Mouse (Mus musculus): ENCODE measurements around the gene Fam160a2. TPM values are rescaled to one million over a fixed set of nuclear protein-coding genes. Genes with fewer than 3 reads are reported as not detected.

Fam160a2 gene
- polyA plus RNA-seq, 1 experiment, result 41.3 TPM

Other genes starting within 250 kb of the Fam160a2 start
- gene Olfr684, start 236.4 kb downstream of the Fam160a2 start, polyA plus RNA-seq (2012; rRNA removed), result 0.11 TPM in 1 of 2 replicates, not detected in the other
- gene Olfr685, start 214.0 kb downstream of the Fam160a2 start, polyA plus RNA-seq (2012; rRNA removed), result 0.06 TPM in 1 of 2 replicates, not detected in the other
- gene Olfr686, start 192.6 kb downstream of the Fam160a2 start, polyA plus RNA-seq (2012; rRNA removed), result 0.04 TPM in 1 of 2 replicates, not detected in the other
- not detected in 2 replicates for gene Olfr688, start 112.0 kb downstream of the Fam160a2 start, polyA plus RNA-seq (2012; rRNA removed)
- not detected in 2 replicates for gene Olfr689, start 88.9 kb downstream of the Fam160a2 start, polyA plus RNA-seq (2012; rRNA removed)
- gene Olfr690, start 66.0 kb downstream of the Fam160a2 start, polyA plus RNA-seq (2012; rRNA removed), result 0.30 and 1.3 TPM in 2 replicates
- gene Olfr691, start 57.8 kb downstream of the Fam160a2 start, polyA plus RNA-seq (2012; rRNA removed), result 0.44 and 1.2 TPM in 2 replicates
- not detected in 2 replicates for gene Olfr692, start 31.8 kb downstream of the Fam160a2 start, polyA plus RNA-seq (2012; rRNA removed)
- gene Gm5901, start 25.0 kb downstream of the Fam160a2 start, polyA plus RNA-seq (2012; rRNA removed), result 0.08 TPM in 1 of 2 replicates, not detected in the other
- 1.5 and 1.8 TPM in 2 replicates for gene Cnga4, start 4.5 kb upstream of the Fam160a2 start, polyA plus RNA-seq (2012; rRNA removed)
- gene Cckbr, start 25.7 kb upstream of the Fam160a2 start, polyA plus RNA-seq (2012; rRNA removed), result 72.2 and 80.3 TPM in 2 replicates
- 30.1 and 30.8 TPM in 2 replicates for gene Cavin3, start 82.2 kb upstream of the Fam160a2 start, polyA plus RNA-seq (2012; rRNA removed)
- gene Smpd1, start 154.3 kb upstream of the Fam160a2 start, polyA plus RNA-seq (2012; rRNA removed), result 79.1 and 84.3 TPM in 2 replicates
- gene Apbb1, start 181.6 kb upstream of the Fam160a2 start, polyA plus RNA-seq (2012; rRNA removed), result 480 and 492 TPM in 2 replicates
- 0.40 and 0.90 TPM in 2 replicates for gene Hpx, start 200.1 kb upstream of the Fam160a2 start, polyA plus RNA-seq (2012; rRNA removed)
- 137 and 154 TPM in 2 replicates for gene Trim3, start 233.5 kb upstream of the Fam160a2 start, polyA plus RNA-seq (2012; rRNA removed)
- gene Timm10b, start 240.0 kb upstream of the Fam160a2 start, polyA plus RNA-seq (2012; rRNA removed), result 108 and 129 TPM in 2 replicates
- 107 and 127 TPM in 2 replicates for gene Arfip2, start 240.4 kb upstream of the Fam160a2 start, polyA plus RNA-seq (2012; rRNA removed)
- gene Gm45799, start 240.5 kb upstream of the Fam160a2 start, polyA plus RNA-seq (2012; rRNA removed), result 50.7 and 53.2 TPM in 2 replicates